Mouse (Mus musculus): ENCODE measurements around the gene F11.

Gene F11

GRCm38 (mm10) chr8:45261920-45262319, at the start of gene F11:
Gene F11, minus strand, starts transcription at chr8:45262031.
- no peak for DNase-seq

- no peak for DNase-seq
Measured at GRCm38 (mm10) chr8:45310967-45311366, 49.1 kb upstream of the F11 start.

- no peak for DNase-seq
Measured at GRCm38 (mm10) chr8:45308366-45308765, 46.5 kb upstream of the F11 start, which contains the start of gene Gm45753. Gene Gm45753, minus strand, starts transcription at chr8:45308466.

DNA sequence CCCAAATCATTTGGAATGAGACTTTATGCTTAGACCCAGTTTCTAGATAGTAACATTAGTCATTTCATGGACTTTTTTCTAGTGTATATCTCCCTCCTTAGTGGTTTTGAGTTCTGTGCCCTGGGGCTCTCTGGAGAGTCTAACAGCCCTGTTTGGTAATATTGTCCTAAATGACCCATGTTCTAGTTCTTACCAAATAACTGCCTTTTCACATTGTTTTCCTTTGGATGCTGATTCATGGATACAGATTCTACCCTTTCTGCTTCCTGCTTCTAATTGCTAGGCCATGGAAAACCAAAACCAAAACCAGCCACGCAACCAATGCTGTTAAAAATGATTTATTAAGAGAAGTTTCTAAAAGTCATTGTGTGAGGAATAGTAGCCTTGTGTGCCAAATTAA, 43.6 kb upstream of the F11 start:
- DNase-seq: no peak

- no peak for DNase-seq
Measured at GRCm38 (mm10) chr8:45304354-45304753, 42.5 kb upstream of the F11 start.

DNA sequence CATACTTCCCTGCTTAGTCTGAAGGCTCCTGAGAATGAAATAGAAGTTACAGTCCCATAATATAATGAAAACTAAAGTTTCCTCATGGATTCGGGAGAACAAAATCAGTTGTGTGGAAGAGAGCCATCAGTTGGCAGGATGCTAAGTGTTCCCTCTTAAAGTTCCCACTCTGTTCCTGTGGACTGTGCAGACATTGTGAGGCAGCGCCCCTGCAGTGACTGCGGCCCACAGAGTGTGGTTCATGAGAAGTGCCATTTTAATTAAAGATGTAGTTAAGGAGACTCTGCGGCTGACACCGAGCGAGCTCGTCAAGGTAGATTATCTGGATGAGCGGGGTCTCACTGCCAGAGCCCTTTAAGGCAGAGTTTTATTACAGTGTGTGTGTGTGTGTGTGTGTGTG, 40.6 kb upstream of the F11 start:
- no peak for DNase-seq

GRCm38 (mm10) chr8:45295276-45295675, 33.4 kb upstream of the F11 start:
- no peak for DNase-seq

DNA sequence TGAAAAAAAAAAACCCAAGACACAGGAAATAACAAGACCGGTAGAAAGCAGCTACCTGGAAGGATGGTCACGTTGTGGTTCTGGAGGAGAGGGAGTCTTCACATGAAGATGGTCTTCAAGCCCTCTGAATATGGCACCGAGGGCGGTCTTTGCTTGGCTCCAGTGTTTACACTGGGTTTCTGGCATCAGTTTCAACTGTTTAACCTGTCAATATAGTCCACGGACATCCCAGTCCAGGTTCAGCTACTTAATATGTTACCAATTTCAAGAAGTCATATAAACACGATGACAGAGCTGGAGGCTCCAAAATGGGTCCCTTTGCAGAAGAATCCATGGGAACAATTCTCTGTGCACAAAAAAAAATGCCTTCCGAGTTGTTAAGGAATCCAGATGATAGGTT, 32.9 kb upstream of the F11 start, which contains the start of gene Klkb1:
Klkb1 (minus strand) TSS at position 173 of the 400 bp plus-strand sequence.
- no peak for DNase-seq

GRCm38 (mm10) chr8:45291790-45292189, 30.0 kb upstream of the F11 start:
- DNase-seq: peak; percentile 39

- no peak for DNase-seq
Measured at GRCm38 (mm10) chr8:45281630-45282029, 19.8 kb upstream of the F11 start.

DNA sequence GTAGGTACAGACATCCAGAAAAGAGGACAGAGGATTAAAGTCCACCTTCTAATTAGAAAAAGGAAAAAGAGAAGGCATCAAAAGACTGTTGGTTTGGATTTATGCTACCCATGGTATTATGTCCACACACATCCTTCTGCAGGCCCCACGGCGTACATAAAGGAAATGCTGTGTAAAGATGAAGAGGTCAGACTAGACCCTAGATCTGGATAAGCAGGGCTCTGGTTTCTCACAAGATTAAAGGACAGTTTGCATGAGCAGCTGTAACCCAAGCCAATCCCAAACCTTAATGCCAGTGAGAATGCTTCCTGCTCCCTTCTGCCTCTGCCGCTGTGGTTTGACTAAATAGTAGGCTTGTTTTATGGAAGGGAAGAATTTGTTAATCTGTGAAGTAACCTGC, 15.6 kb upstream of the F11 start:
- no peak for DNase-seq

DNA sequence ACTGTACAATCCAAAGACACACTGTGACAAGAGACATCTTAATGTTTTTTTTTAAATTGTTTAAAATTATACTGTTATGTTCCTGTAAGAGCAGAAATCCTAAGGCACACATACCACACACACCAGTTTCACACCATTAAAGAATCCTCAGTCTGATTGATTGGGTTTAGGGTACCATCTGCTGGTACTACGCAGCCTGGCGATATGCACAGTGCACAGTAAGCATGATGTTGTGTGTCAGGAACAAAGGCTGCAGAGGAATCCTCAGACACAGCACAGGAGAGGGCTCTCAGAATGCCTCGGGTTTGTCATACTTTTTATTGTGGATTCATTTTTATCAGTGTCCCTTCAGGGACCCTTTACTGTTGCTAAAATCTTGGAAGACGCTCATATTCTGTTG, 12.5 kb upstream of the F11 start:
- DNase-seq: no peak

DNA sequence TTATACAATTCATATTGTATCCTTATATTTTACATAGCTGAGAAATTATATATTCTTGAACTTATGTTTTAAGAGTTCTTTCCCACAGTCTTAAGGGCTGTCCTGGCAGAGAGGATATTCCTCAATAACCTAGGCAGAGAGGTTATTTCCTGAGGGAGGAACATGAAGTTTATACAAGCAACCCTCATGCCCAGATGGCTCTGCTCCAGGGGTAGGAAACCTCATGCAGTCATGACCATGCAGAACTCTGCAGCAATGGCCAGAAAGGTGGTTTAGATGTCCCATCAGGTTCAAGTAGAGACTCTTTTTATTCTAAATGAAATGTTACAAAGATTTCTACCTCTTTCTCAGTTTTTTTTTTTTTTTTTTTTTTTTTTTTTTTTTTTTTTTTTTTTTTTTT, 7.2 kb upstream of the F11 start:
- DNase-seq: no peak

DNA sequence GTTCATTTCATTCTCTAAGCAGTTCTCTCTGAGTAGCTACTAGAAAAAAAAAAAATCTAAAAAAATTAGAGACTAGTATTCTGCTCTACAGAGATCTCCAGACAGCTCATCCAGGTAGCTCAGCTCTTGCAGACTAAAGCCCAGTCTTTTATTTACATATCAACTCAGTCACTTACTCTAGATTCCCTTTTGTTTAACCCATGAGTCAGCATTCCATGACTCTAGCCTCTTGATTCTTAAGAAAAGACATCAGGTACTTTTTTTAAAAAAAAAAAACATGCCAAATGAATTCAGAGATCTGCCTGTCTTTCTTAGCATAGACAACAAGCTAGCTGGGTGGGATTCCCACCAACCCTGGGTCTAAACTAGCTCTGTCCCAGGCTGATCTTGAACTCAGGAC, 6.7 kb upstream of the F11 start:
- DNase-seq: no peak

GRCm38 (mm10) chr8:45267611-45268391, 6.0 kb upstream of the F11 start:
- no peak for DNase-seq

DNA sequence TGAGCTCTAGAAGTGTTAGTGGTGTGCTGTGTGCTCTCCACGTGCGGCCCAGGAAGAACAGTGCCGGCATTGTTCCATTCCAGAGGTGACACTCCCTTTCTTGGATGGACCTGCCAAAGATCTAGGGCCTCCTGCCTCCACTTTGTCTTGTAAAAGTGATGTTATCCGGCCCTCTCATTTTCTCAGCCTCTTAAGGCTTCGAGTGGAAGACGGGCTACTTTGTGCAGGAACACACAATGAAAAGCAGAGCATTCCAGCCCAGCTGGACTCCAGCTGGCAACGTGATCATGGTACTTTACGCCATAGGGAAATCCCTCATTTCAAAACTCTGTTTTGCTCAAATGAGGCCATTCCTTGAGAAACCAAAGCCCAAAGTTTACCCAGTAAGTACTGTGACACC, 5.2 kb upstream of the F11 start:
- no peak for DNase-seq

DNA sequence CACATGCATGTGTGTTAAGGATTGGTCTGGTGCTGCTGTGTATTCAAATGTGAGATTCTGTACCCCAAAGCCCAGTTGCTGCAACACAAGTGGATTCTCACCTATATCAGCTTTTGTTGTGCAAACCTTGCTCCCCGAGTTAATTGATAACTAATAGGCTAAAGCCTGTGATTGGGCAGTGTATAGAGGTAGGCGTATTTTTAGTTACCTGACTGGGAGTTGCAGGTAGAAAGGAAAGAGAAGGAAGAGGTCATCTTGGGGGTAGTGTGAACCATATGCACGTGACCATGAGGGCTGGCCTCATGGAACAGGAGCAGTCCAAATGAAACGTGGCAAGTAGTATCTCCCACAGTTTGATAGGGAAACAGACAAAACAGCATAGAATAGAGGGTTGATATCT, 3.1 kb upstream of the F11 start:
- DNase-seq: no peak

- no peak for DNase-seq
Measured at GRCm38 (mm10) chr8:45262851-45263250, 1.0 kb upstream of the F11 start.

DNA sequence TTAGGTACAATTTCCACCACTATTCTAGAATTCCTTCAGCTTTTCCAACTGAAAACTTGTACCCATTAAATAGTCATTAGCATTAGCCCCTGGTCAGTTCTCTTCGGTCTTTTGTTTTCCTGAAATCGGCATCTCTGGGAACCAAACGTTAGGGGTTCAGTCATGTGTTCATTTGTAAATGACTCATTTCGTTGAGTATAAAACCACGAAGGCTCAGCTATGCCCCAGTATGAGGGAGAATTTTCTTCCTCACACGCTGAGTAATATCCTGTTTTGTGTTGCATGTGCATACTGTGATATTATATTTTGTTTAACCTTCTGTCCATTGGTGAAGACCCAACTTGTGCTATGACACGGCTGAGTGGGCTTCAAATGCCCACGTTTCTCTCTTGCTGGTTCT, 3.4 kb downstream of the F11 start:
- DNase-seq: no peak

- DNase-seq: no peak
Measured at GRCm38 (mm10) chr8:45255040-45255439, 6.8 kb downstream of the F11 start.

DNA sequence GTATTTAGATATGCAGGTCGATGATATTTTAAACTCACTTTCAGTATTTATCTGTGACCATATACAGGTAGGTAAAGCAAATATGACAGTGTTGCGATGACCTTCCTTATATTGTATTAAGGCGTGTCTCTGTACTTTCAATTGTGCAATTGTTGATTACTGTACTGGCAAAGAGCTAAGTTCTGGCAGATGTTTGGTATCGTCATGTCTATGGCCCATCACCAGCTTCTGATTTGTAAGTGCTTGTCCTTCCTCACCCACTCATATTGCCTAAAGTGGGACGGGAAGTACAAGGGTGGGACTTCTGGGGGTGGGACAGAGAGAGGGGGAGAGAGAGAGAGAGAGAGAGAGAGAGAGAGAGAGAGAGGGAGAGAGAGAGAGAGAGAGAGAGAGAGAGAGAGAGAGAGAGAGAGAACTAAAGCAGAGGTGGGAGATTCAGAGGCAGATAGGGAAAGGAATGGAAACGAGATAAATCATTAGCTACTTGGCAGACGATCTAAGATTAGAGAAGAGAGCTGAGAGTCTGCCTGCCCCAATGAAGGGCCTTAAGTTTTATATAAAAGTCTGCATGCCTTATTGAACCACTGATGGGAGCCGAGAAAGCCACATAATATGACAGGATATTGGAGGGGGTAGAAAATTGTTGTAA, 7.5 kb downstream of the F11 start:
- no peak for DNase-seq

DNA sequence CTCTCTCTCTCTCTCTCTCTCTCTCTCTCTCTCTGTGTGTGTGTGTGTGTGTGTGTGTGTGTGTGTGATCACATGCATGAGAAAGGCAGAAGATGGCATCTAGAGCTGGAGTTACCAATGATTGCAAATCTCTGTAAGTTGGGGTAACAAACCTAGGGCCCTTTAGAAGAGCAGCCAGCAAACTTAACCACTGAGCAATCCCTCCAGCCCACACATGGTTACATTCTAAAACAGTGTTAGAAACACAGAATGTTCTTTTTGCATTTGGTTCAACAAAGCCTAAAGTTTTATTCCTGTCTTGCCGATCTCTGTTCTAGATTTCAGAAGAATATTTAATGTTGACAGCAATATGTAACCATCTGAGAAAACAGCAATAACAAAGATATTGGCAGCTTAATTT, 8.2 kb downstream of the F11 start:
- DNase-seq: no peak

DNA sequence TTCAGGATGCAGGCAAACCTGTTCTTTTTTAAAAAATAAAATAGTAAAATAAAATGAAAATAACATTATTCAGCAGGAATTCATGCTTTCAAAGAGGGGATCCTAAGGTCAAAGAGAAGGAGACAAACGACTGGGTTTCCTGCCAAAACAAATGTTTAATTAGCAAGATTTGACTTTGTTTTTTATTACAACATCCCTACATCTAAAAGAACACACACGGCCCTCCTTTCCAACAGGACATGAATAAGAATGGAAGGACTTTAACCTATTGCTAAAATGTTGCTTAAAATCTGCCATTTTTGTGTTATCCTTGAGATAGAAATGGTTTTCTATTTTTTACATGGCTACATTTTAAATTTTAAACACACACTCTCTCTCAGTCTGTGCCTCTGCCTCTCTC, 8.7 kb downstream of the F11 start:
- DNase-seq: no peak

- no peak for DNase-seq
Measured at GRCm38 (mm10) chr8:45246307-45246706, 15.5 kb downstream of the F11 start.

DNA sequence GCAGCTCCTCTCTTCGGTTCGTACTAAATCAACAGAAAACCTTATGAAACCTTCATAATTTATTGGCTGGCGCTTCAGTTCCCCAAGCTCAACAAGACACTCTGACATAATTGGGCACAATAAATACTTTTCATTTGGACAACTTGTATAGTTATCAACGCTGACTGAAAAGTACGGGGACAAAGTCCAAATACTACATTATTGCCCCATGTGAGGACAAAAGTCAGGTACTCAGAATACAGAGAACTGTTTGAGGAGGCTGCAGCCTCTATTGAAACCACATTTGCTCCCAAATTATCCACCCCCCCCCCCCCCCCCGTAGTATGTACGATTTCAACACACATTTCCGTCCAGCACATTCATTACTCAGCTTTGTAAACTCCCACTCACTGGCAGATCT, 22.5 kb downstream of the F11 start:
- no peak for DNase-seq

All from cerebellum, adult 11-12 months (tissue).